Mouse (Mus musculus) erythroblast, embryonic 14.5 days (primary cell): ENCODE results near the gene Lnx2.

Source experiments
- GATA1 ChIP-seq: IDR thresholded peaks from 2 replicates; pipeline ENCODE4 v1.6.1; 2012; ENCODE audit warnings: low read length, inconsistent platforms, mixed read lengths
- TAL1 ChIP-seq: IDR thresholded peaks from 3 replicates; pipeline ENCODE4 v1.6.1; 2012; ENCODE audit warnings: low read length, inconsistent platforms, mixed read lengths

- TF ChIP-seq GATA1 (no peak), TAL1 (no peak)
Measured at GRCm38 (mm10) chr5:147068876-147069275, 7.5 kb downstream of the Lnx2 start.
